Mouse (Mus musculus) frontal cortex, postnatal 14 days (tissue): ENCODE data around the gene 1700067K01Rik.

Experiments
- DNase-seq, 2 experiments: peaks; one replicate each; pipeline ENCODE4 v3.0.0; 2022; ENCODE audit warnings: low spot score in 2 of 2

Gene 1700067K01Rik

GRCm38 (mm10) chr8:84053229-84053628 lies 51.9 kb downstream of the 1700067K01Rik start:
- DNase-seq, result no peak
